Mouse (Mus musculus): Measurements from ENCODE around the gene Ppp1r9b. TPM values are rescaled to one million over a fixed set of nuclear protein-coding genes. Genes with fewer than 3 reads are reported as not detected.

Ppp1r9b gene
- polyA plus RNA-seq, 1 experiment from 2014 or later = 19.3 TPM

- no peaks in the 10 kb centered on the region for H3K9me3 ChIP-seq
- no peak for ATAC-seq (ENCODE audit: low read depth)
- no peak overlapping the region for H3K4me2 ChIP-seq
- 19% methylated on average over 13 of the region's 13 CpGs for WGBS
- peaks cover 14% of the 10 kb centered on the region; the same call in 1 of the 2 replicates for H3K4me1 ChIP-seq (replicated peaks)
- no peak overlapping the region; the same call in 1 of the 2 replicates for H3K27ac ChIP-seq (replicated peaks)
- H3K9ac ChIP-seq = 0 out of 2 replicates have a peak overlapping the region, but pooled peaks have one; percentile 35
- H3K36me3 ChIP-seq = peaks cover 36% of the 10 kb centered on the region
- no peaks in the 10 kb centered on the region for H3K27me3 ChIP-seq
- no peak overlapping the region for H3K4me3 ChIP-seq
These were observed 37.1 kb downstream of the Ppp1r9b start for GRCm38 (mm10) chr11:95027850-95028470.

- no peak overlapping the region for H3K4me2 ChIP-seq
- no peak overlapping the region for H3K9ac ChIP-seq
- no peaks in the 10 kb centered on the region for H3K9me3 ChIP-seq
- 23% methylated on average over 6 of the region's 6 CpGs for WGBS
- H3K27ac ChIP-seq (replicated peaks) = no peak overlapping the region
- H3K4me1 ChIP-seq (replicated peaks) = peaks cover 6% of the 10 kb centered on the region; the same call in 1 of the 2 replicates
- peaks cover 5% of the 10 kb centered on the region; the same call in 1 of the 2 replicates for H3K36me3 ChIP-seq
- H3K27me3 ChIP-seq = no peaks in the 10 kb centered on the region
- ATAC-seq (ENCODE audit: low read depth) = no peak
- no peak overlapping the region for H3K4me3 ChIP-seq
These were observed 42.1 kb downstream of the Ppp1r9b start for GRCm38 (mm10) chr11:95032945-95033344.

- ATAC-seq (ENCODE audit: low read depth) = no peak
- no peak overlapping the region for H3K4me3 ChIP-seq
- no peaks in the 10 kb centered on the region for H3K4me1 ChIP-seq (replicated peaks)
- WGBS = 81% methylated on average over 14 of the region's 14 CpGs
- H3K27ac ChIP-seq (replicated peaks) = no peak overlapping the region
- H3K4me2 ChIP-seq = no peak overlapping the region
- peaks cover 5% of the 10 kb centered on the region; the same call in 1 of the 2 replicates for H3K36me3 ChIP-seq
- H3K9me3 ChIP-seq = no peaks in the 10 kb centered on the region
- no peaks in the 10 kb centered on the region for H3K27me3 ChIP-seq
- H3K9ac ChIP-seq = no peak overlapping the region
These were observed 42.8 kb downstream of the Ppp1r9b start for GRCm38 (mm10) chr11:95033617-95034016.

GRCm38 (mm10) chr11:95034902-95035301, 44.1 kb downstream of the Ppp1r9b start:
- Histone ChIP-seq H3K27ac (replicated peaks) (no peak overlapping the region), H3K27me3 (no peaks in the 10 kb centered on the region), H3K9me3 (no peaks in the 10 kb centered on the region), H3K36me3 (peaks cover 5% of the 10 kb centered on the region; the same call in 1 of the 2 replicates), H3K4me3 (no peak overlapping the region), H3K9ac (no peak overlapping the region), H3K4me2 (no peak overlapping the region), H3K4me1 (replicated peaks) (peaks cover 3% of the 10 kb centered on the region)
- 66% methylated on average over 10 of the region's 10 CpGs for WGBS
- no peak for ATAC-seq (ENCODE audit: low read depth)

- H3K9ac ChIP-seq = no peak overlapping the region
- no peak overlapping the region for H3K27ac ChIP-seq (replicated peaks)
- ATAC-seq (ENCODE audit: low read depth) = no peak
- no peak overlapping the region for H3K4me3 ChIP-seq
- no peaks in the 10 kb centered on the region for H3K27me3 ChIP-seq
- 95% methylated on average over 5 of the region's 5 CpGs for WGBS
- H3K36me3 ChIP-seq = peaks cover 5% of the 10 kb centered on the region; the same call in 1 of the 2 replicates
- peaks cover 13% of the 10 kb centered on the region for H3K4me1 ChIP-seq (replicated peaks)
- H3K9me3 ChIP-seq = no peaks in the 10 kb centered on the region
- no peak overlapping the region for H3K4me2 ChIP-seq
These were observed 45.7 kb downstream of the Ppp1r9b start for GRCm38 (mm10) chr11:95036521-95036920.

- Histone ChIP-seq H3K27ac (replicated peaks) (no peak overlapping the region), H3K4me1 (replicated peaks) (peaks cover 20% of the 10 kb centered on the region)
- no peak for ATAC-seq (ENCODE audit: low read depth)
These were observed 46.5 kb downstream of the Ppp1r9b start for GRCm38 (mm10) chr11:95037306-95037705.

GRCm38 (mm10) chr11:95038156-95038817, 47.5 kb downstream of the Ppp1r9b start:
- 72% methylated on average over 14 of the region's 14 CpGs for WGBS
- H3K36me3 ChIP-seq = 0 out of 2 replicates have a peak, but pooled peaks cover 5% of the 10 kb centered on the region
- no peaks in the 10 kb centered on the region for H3K9me3 ChIP-seq
- peaks cover 22% of the 10 kb centered on the region for H3K4me1 ChIP-seq (replicated peaks)
- no peak for ATAC-seq (ENCODE audit: low read depth)
- no peak overlapping the region for H3K9ac ChIP-seq
- no peak overlapping the region for H3K27ac ChIP-seq (replicated peaks)
- no peak overlapping the region for H3K4me2 ChIP-seq
- H3K27me3 ChIP-seq = no peaks in the 10 kb centered on the region
- H3K4me3 ChIP-seq = no peak overlapping the region

More at GRCm38 (mm10) chr11:95037306-95037705, 46.5 kb downstream of the Ppp1r9b start:
- Histone ChIP-seq H3K9ac (0 out of 2 replicates have a peak overlapping the region, but pooled peaks have one; percentile 22), H3K4me2 (no peak overlapping the region), H3K27me3 (no peaks in the 10 kb centered on the region), H3K9me3 (no peaks in the 10 kb centered on the region), H3K4me3 (no peak overlapping the region), H3K36me3 (0 out of 2 replicates have a peak, but pooled peaks cover 5% of the 10 kb centered on the region)
- WGBS = 52% methylated on average over 6 of the region's 6 CpGs

GRCm38 (mm10) chr11:95038818-95039655, 48.2 kb downstream of the Ppp1r9b start:
- H3K27me3 ChIP-seq = no peaks in the 10 kb centered on the region
- no peaks in the 10 kb centered on the region for H3K9me3 ChIP-seq
- no peak overlapping the region for H3K4me3 ChIP-seq
- H3K4me2 ChIP-seq = no peak overlapping the region
- no peak for ATAC-seq (ENCODE audit: low read depth)
- 0 out of 2 replicates have a peak, but pooled peaks cover 5% of the 10 kb centered on the region for H3K36me3 ChIP-seq
- no peak overlapping the region; the same call in 1 of the 2 replicates for H3K9ac ChIP-seq
- H3K27ac ChIP-seq (replicated peaks) = no peak overlapping the region
- H3K4me1 ChIP-seq (replicated peaks) = peaks cover 22% of the 10 kb centered on the region
- 85% methylated on average over 13 of the region's 13 CpGs for WGBS

GRCm38 (mm10) chr11:95039766-95040165, 48.9 kb downstream of the Ppp1r9b start:
- 0 out of 2 replicates have a peak overlapping the region, but pooled peaks have one; percentile 84 for H3K4me3 ChIP-seq
- no peak overlapping the region for H3K27ac ChIP-seq (replicated peaks)
- H3K9me3 ChIP-seq = no peaks in the 10 kb centered on the region
- H3K4me2 ChIP-seq = peak overlapping the region; percentile 72
- ATAC-seq (ENCODE audit: low read depth) = no peak
- WGBS = 84% methylated on average over 4 of the region's 4 CpGs
- peak overlapping the region; percentile 79 for H3K9ac ChIP-seq
- no peaks in the 10 kb centered on the region for H3K27me3 ChIP-seq
- peaks cover 25% of the 10 kb centered on the region for H3K4me1 ChIP-seq (replicated peaks)
- H3K36me3 ChIP-seq = 0 out of 2 replicates have a peak, but pooled peaks cover 5% of the 10 kb centered on the region

- peaks cover 29% of the 10 kb centered on the region for H3K4me1 ChIP-seq (replicated peaks)
- WGBS = 1% methylated on average over 20 of the region's 20 CpGs
- H3K9me3 ChIP-seq = no peaks in the 10 kb centered on the region
- H3K4me3 ChIP-seq = peak overlapping the region; percentile 84
- peak overlapping the region; percentile 72 for H3K4me2 ChIP-seq
- peak; percentile 47 for ATAC-seq (ENCODE audit: low read depth)
- H3K36me3 ChIP-seq = 0 out of 2 replicates have a peak, but pooled peaks cover 5% of the 10 kb centered on the region
- H3K9ac ChIP-seq = peak overlapping the region; percentile 79
- peak overlapping the region; percentile 52 for H3K27ac ChIP-seq (replicated peaks)
- no peaks in the 10 kb centered on the region for H3K27me3 ChIP-seq
These were observed 49.8 kb downstream of the Ppp1r9b start for GRCm38 (mm10) chr11:95040491-95041138.

- Histone ChIP-seq H3K4me1 (replicated peaks) (peaks cover 29% of the 10 kb centered on the region), H3K4me3 (peak within 1 kb of the TSS; percentile 84), H3K27me3 (no peaks in the 10 kb centered on the region), H3K4me2 (peak within 1 kb of the TSS; percentile 72), H3K36me3 (0 out of 2 replicates have a peak, but pooled peaks cover under 1% of the 10 kb centered on the region), H3K9me3 (no peaks in the 10 kb centered on the region), H3K9ac (peak within 1 kb of the TSS; percentile 79), H3K27ac (replicated peaks) (peak within 1 kb of the TSS; percentile 52)
- peak; percentile 98 for ATAC-seq (ENCODE audit: low read depth)
- under 1% methylated on average over 41 of the region's 41 CpGs for WGBS
These were observed 50.3 kb downstream of the Ppp1r9b start, which contains the start of gene Pdk2 for GRCm38 (mm10) chr11:95041139-95041609. Gene Pdk2, minus strand, starts transcription at chr11:95041354.

All from neural tube, embryonic 13.5 days (tissue).